Mouse (Mus musculus) kidney, postnatal 14 days (tissue): ENCODE measurements around the gene Adra2a.
A peak's percentile ranks its signal among the peaks of the same experiment; 100 is the strongest.

Experiments
- DNase-seq: peaks from one replicate; pipeline ENCODE4 v3.0.0; 2022; ENCODE audit warnings: mixed read lengths

Gene Adra2a

DNA sequence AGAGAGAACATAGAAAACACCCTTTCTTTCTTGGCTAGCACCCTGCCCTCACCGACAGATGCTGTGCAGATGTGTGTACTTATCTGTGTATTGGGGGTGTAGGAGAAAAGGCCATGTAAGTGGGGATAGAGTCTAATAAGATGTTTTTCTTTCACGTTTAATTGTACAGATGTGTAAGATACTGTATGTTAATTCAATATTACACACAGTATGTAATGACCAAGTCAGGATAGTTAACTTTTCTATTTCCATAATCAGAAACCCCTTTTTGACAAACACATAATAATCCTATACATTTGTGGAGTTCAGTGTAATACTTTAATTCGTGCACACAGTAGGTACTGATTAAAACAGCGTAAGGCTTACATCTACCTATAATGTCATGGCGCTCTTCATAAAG is at the start of gene Adra2a:
Gene Adra2a (plus strand): TSS at position 301 of the 400 bp plus-strand sequence.
- no peak for DNase-seq

GRCm38 (mm10) chr19:53994276-53994675 is 49.7 kb upstream of the Adra2a start:
- DNase-seq, result no peak

GRCm38 (mm10) chr19:54010973-54011372 is 33.0 kb upstream of the Adra2a start:
- no peak for DNase-seq

GRCm38 (mm10) chr19:54014999-54015398 is 29.0 kb upstream of the Adra2a start:
- DNase-seq, result no peak

DNA sequence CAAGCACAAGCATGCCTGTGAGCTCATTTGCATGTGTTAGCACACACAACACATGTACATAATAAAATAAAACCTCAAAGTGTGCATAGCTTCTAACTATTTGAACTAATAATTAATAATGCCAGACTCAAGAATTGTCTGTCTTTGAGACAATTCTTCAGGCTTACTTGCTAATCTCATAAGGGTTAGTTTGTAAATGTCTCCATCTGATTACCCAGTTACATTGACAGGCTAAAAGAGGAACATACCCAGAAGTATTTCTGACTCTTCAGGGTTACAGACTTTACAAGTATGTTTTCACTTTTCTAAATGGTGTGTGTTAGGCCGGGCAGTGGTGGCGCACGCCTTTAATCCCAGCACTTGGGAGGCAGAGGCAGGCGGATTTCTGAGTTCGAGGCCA is 28.4 kb upstream of the Adra2a start:
- no peak for DNase-seq

- DNase-seq, result no peak
These were observed 8.9 kb upstream of the Adra2a start for GRCm38 (mm10) chr19:54035100-54035499.

DNA sequence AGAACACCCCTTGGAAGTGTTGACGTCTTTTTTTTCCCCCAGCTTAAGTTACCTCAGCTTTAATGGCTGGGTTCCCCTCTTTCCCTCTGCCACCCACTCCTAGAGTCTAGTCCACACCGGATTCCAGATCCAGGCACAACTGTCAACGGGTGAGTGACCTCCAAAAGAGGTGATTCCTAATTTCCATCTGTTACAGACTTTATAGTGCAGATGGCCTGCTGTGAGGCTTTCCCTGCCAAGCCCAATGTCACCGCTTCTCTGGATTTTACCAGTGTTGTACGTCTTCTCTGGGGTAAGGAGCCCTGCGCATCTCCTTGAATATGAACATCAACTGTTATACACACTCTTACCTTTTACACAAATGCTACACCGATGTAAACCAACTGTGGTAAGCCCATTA is 4.5 kb upstream of the Adra2a start:
- no peak for DNase-seq

DNA sequence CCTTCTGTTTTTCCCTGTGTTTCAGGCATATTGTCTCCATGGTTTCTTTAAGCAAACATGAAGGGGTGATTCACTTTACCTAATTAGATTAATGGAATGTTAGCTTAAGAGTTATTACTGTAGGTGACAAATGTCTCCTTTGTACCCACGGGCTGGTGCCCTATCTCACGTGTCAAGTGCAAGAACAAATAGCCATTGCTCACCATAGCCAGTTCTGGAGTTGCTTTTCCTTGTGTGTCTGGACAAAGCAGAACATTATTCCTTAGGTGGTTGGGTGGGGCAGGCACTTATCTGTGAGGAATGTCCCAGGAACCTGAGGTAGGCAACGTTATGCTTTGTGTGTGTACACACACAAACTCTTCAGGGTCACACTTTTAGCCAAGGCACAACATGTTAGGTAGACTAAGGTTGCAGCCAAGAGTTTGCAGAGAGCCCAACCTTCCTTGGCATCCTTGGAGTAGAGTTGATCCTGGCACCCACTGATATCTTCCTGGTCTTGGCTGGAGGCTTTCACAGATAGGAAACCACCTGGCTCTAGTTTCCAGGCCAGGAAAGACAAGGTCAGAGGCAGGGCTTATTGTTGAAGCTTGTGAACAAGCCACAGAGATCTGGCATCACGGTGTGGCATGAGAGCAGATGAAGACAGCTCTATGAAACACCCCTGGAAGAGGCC is 3.5 kb upstream of the Adra2a start:
- DNase-seq, result no peak

DNA sequence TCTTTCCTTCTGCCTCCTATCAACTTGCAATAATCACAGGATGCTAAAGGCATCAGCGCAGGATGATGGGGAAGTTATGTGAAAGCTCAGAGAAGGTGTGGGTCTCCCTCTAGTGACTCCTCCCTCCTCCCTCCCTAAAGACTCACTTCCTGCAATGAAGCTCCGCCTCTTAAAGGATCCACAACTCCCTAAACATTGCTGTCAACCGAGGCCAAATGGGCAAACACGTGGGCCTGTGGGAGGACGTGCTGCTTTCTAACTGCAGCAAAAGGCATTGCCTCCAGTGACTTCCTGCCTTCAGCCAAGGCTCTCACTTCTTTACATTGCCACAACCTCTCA is 3.0 kb upstream of the Adra2a start:
- no peak for DNase-seq

GRCm38 (mm10) chr19:54044507-54045371 is 788 bp downstream of the Adra2a start:
- peak; percentile 69 for DNase-seq

DNA sequence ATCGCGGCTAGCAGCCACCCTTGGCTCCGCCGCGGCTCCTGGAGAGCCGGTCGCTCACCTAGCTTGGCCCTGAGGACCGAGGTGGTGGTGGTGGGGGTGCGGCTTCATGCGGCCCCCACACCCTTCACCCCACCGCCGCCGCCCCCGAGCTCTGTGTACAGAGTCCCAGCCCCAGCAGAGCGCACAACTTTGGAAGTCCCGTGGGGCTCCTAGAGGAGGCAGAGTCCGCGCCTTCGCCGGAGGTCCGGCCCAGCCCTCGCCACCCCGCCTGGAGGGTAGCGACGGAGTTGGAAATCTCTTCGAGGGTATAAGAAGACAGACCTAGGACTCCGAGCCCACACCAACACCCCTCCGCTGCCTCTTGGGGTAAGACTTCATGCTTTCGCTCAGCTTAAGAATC is 1.5 kb downstream of the Adra2a start:
- no peak for DNase-seq

DNA sequence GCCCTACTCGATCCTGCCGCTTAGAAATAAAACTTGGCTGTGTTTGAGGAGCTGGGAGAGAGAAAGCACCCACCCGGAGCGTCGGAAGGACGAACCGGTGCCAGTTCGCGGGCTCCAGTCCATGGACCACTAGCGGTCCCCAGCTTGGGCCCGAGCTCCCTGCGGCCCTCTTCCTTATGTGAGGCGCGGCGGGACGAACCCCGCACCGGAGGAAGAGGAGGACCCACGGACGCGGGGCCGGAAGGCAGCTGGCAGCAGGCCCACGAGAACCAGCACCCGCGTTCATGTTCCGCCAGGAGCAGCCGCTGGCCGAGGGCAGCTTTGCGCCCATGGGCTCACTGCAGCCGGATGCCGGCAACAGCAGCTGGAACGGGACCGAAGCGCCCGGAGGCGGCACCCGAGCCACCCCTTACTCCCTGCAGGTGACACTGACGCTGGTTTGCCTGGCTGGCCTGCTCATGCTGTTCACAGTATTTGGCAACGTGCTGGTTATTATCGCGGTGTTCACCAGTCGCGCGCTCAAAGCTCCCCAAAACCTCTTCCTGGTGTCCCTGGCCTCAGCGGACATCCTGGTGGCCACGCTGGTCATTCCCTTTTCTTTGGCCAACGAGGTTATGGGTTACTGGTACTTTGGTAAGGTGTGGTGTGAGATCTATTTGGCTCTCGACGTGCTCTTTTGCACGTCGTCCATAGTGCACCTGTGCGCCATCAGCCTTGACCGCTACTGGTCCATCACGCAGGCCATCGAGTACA is 2.2 kb downstream of the Adra2a start:
- DNase-seq, result peak; percentile 31

GRCm38 (mm10) chr19:54046684-54047070 is 2.7 kb downstream of the Adra2a start:
- peak; percentile 3 for DNase-seq

DNA sequence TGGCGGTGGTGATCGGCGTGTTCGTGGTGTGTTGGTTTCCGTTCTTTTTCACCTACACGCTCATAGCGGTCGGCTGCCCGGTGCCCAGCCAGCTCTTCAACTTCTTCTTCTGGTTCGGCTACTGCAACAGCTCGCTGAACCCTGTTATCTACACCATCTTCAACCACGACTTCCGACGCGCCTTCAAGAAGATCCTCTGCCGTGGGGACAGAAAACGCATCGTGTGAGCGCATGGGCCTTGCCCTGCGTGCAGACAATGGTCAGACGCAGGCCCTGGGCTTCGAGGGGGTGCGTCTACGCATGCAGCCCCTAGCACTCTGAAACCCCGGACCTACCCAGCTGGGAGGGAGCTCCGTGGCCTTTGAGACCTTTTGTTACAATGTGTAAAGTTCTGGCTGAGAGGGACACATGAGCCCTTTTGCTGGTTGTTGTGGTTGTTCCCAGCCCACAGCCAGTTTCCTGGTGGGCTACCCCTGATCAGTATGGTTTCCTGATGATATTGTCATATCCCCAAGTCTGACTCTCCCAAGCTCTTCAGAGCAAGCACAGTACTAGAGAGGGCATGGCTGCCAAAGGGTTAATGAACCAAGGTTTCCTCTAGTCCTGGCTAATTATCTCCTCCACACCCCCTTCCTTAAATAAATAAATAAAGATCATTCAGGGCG is 3.6 kb downstream of the Adra2a start:
- DNase-seq, result no peak

DNA sequence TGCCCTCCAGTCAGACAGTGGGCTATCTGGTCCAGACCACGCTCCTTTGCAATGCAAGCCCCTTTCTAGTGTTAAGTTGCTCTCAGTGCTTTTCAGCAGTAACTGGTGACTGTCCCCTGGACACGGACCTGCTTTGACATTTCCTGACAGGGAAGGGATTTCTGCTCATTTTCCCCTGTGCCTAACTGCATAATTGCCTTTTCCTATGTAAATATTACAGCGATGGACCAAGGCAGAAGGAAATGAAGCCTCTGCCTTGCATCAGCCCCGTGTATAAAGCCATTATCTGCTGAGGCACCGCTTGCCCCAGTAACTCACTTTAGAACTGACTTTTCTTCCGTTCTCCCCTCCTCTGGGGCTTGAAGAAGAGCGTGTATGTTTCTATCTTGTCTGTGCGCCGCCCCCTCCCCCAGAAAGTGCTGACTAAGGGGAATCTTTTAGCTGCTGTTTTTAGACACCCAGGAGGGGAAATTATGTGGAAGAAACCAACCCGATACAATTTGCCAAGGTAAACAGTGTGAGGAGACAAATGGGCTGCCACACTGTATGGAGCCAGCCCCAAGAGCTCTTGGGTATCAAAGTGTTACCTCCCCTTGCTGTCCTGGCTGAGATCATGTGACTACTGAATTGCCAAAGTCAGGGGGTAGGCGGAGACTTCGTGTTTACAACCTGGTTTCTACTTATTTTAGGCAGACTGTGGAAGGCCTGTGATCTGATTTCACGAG is 4.4 kb downstream of the Adra2a start:
- DNase-seq, result no peak

- no peak for DNase-seq
These were observed 7.7 kb downstream of the Adra2a start for GRCm38 (mm10) chr19:54051651-54052050.

- DNase-seq, result no peak
These were observed 11.9 kb downstream of the Adra2a start for GRCm38 (mm10) chr19:54055845-54056244.

DNA sequence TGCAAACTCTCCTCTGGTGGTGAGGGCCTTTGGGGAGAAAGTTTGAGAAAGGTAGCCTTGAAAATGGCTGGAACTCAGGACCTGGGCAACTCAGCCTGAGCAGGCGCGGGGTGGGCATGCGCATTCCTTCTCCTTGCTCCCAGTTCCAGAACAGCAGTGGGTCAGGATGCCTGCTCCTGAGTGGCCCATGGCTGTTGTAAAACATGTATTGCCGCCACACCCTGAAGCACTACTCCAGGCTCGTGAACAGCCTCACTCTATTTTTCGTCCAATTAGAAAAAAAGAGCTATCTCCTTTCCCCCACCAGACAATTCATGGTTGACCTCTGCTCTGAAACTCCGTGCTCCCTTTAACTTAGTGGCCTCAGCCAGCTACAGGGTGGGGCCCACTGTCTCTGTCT is 24.5 kb downstream of the Adra2a start:
- DNase-seq, result no peak

GRCm38 (mm10) chr19:54070521-54070920 is 26.6 kb downstream of the Adra2a start:
- peak; percentile 21 for DNase-seq

- no peak for DNase-seq
These were observed 28.4 kb downstream of the Adra2a start for GRCm38 (mm10) chr19:54072233-54072800.

- DNase-seq, result no peak
These were observed 32.7 kb downstream of the Adra2a start for GRCm38 (mm10) chr19:54076362-54077349.
